Mouse (Mus musculus) limb, embryonic 10.5 days (tissue): ENCODE data around the gene Foxr1. TPM values are rescaled to one million over a fixed set of nuclear protein-coding genes. Genes with fewer than 3 reads are reported as not detected.

Experiments
- DNase-seq: peaks from one replicate; pipeline ENCODE4 v3.0.0-alpha.2; 2017; ENCODE audit warnings: low spot score
- H3K27ac ChIP-seq: fragments of 300-500 bp; sonication (generic); 2 replicates; pipeline ENCODE4 v1.5.1; 2016; ENCODE audit warnings: mild to moderate bottlenecking
- H3K27me3 ChIP-seq: fragments of 300-500 bp; sonication (generic); 2 replicates; pipeline ENCODE4 v1.6.1; 2016; ENCODE audit warnings: low read depth, mild to moderate bottlenecking; ENCODE audit not compliant: poor library complexity, severe bottlenecking
- H3K36me3 ChIP-seq: fragments of 300-500 bp; sonication (generic); 2 replicates; pipeline ENCODE4 v1.6.1; 2016; ENCODE audit warnings: mild to moderate bottlenecking, moderate library complexity
- H3K4me1 ChIP-seq: fragments of 300-500 bp; sonication (generic); 2 replicates; pipeline ENCODE4 v1.6.1; 2016
- H3K4me3 ChIP-seq: fragments of 300-500 bp; sonication (generic); 2 replicates; pipeline ENCODE4 v1.5.1; 2016; ENCODE audit warnings: mild to moderate bottlenecking, moderate library complexity
- H3K9me3 ChIP-seq: fragments of 300-500 bp; sonication (generic); replicated peaks from 2 replicates; pipeline ENCODE4 v1.6.1; 2016; ENCODE audit warnings: mild to moderate bottlenecking
- WGBS: fragments of 180-500 bp; shearing (Covaris S2); methylation state at CpG from one replicate; pipeline ENCODE4 v1.1.7; 2016; 5-methylcytosine and 5-hydroxymethylcytosine counted together
- microRNA-seq: library from miRNA; unstranded; fragments of <30 nt; microRNA quantifications from one replicate; pipeline ENCODE4, GENCODE M21; 2017
- polyA plus RNA-seq: library from polyadenylated mRNA; unstranded; fragments of >200 nt; fragmentation: Nextera tagmentation; extraction: Ambion mirVana; gene quantifications from 2 replicates; pipeline ENCODE4 v1.2.1, GENCODE M21; 2016

The Foxr1 gene
- polyA plus RNA-seq, 1 experiment from 2014 or later = not detected

- peaks cover 12% of the 10 kb centered on the region; the same call in 1 of the 2 replicates for H3K27me3 ChIP-seq
- no peak overlapping the region for H3K4me3 ChIP-seq
- H3K4me1 ChIP-seq = peaks cover 22% of the 10 kb centered on the region
- peaks cover 70% of the 10 kb centered on the region for H3K36me3 ChIP-seq
- H3K9me3 ChIP-seq = no peaks in the 10 kb centered on the region
- no peak for DNase-seq
- no peak overlapping the region for H3K27ac ChIP-seq
- 93% methylated on average over 4 of the region's 4 CpGs for WGBS
These were observed 39.9 kb downstream of the Foxr1 start for GRCm38 (mm10) chr9:44401081-44401480.

- Histone ChIP-seq H3K4me1 (peaks cover 21% of the 10 kb centered on the region), H3K27ac (no peak overlapping the region), H3K36me3 (peaks cover 61% of the 10 kb centered on the region), H3K4me3 (no peak overlapping the region), H3K27me3 (peaks cover 12% of the 10 kb centered on the region; the same call in 1 of the 2 replicates), H3K9me3 (no peaks in the 10 kb centered on the region)
- 92% methylated on average over 6 of the region's 6 CpGs for WGBS
- DNase-seq = no peak
These were observed 41.2 kb downstream of the Foxr1 start for GRCm38 (mm10) chr9:44399795-44400114.

- H3K36me3 ChIP-seq = peaks cover 56% of the 10 kb centered on the region
- no peak overlapping the region for H3K27ac ChIP-seq
- H3K9me3 ChIP-seq = no peaks in the 10 kb centered on the region
- peaks cover 12% of the 10 kb centered on the region; the same call in 1 of the 2 replicates for H3K27me3 ChIP-seq
- DNase-seq = no peak
- no peak overlapping the region for H3K4me3 ChIP-seq
- peaks cover 21% of the 10 kb centered on the region for H3K4me1 ChIP-seq
- 86% methylated on average over 13 of the region's 13 CpGs for WGBS
These were observed 41.7 kb downstream of the Foxr1 start for GRCm38 (mm10) chr9:44399114-44399794.

GRCm38 (mm10) chr9:44398551-44398950 lies 42.4 kb downstream of the Foxr1 start:
- Histone ChIP-seq H3K36me3 (peaks cover 49% of the 10 kb centered on the region), H3K27me3 (peaks cover 12% of the 10 kb centered on the region; the same call in 1 of the 2 replicates), H3K4me1 (peaks cover 21% of the 10 kb centered on the region), H3K9me3 (no peaks in the 10 kb centered on the region), H3K4me3 (no peak overlapping the region), H3K27ac (no peak overlapping the region)
- DNase-seq = no peak
- WGBS = 80% methylated on average over 9 of the region's 9 CpGs

- Histone ChIP-seq H3K4me1 (peaks cover 21% of the 10 kb centered on the region), H3K9me3 (no peaks in the 10 kb centered on the region), H3K27me3 (peaks cover 12% of the 10 kb centered on the region; the same call in 1 of the 2 replicates), H3K36me3 (peaks cover 45% of the 10 kb centered on the region), H3K27ac (no peak overlapping the region), H3K4me3 (peak overlapping the region; percentile 84)
- DNase-seq = no peak
- 21% methylated on average over 4 of the region's 4 CpGs for WGBS
These were observed 42.8 kb downstream of the Foxr1 start for GRCm38 (mm10) chr9:44398087-44398486.

GRCm38 (mm10) chr9:44396684-44397411 lies 44.1 kb downstream of the Foxr1 start, which contains the start of gene Slc37a4:
Slc37a4 (plus strand) TSS chr9:44396852.
- WGBS = under 1% methylated on average over 43 of the region's 43 CpGs

GRCm38 (mm10) chr9:44391466-44391865 lies 49.5 kb downstream of the Foxr1 start:
- H3K36me3 ChIP-seq = peaks cover 65% of the 10 kb centered on the region

More at GRCm38 (mm10) chr9:44396684-44397411, 44.1 kb downstream of the Foxr1 start, which contains the start of gene Slc37a4:
- Histone ChIP-seq H3K4me3 (peak within 1 kb of the TSS; percentile 84), H3K9me3 (no peaks in the 10 kb centered on the region), H3K27me3 (peaks cover 12% of the 10 kb centered on the region; the same call in 1 of the 2 replicates), H3K4me1 (peaks cover 21% of the 10 kb centered on the region), H3K36me3 (peaks cover 44% of the 10 kb centered on the region), H3K27ac (peak within 1 kb of the TSS; percentile 86)
- peak; percentile 85 for DNase-seq

GRCm38 (mm10) chr9:44389273-44389672 lies 51.7 kb downstream of the Foxr1 start:
- H3K36me3 ChIP-seq = peaks cover 87% of the 10 kb centered on the region
- H3K27ac ChIP-seq = no peak overlapping the region
- no peak overlapping the region for H3K4me3 ChIP-seq
- peak; percentile 56 for DNase-seq
- WGBS = 67% methylated on average over 8 of the region's 8 CpGs
- no peaks in the 10 kb centered on the region for H3K4me1 ChIP-seq
- H3K27me3 ChIP-seq = no peaks in the 10 kb centered on the region
- no peaks in the 10 kb centered on the region for H3K9me3 ChIP-seq

More at GRCm38 (mm10) chr9:44391466-44391865, 49.5 kb downstream of the Foxr1 start:
- Histone ChIP-seq H3K4me1 (no peaks in the 10 kb centered on the region), H3K4me3 (no peak overlapping the region), H3K27me3 (no peaks in the 10 kb centered on the region), H3K9me3 (no peaks in the 10 kb centered on the region), H3K27ac (no peak overlapping the region)
- 47% methylated on average over 4 of the region's 4 CpGs for WGBS
- peak; percentile 75 for DNase-seq

- no peak overlapping the region for H3K27ac ChIP-seq
- no peaks in the 10 kb centered on the region for H3K4me1 ChIP-seq
- H3K27me3 ChIP-seq = no peaks in the 10 kb centered on the region
- H3K9me3 ChIP-seq = no peaks in the 10 kb centered on the region
- DNase-seq = no peak
- peaks cover 99% of the 10 kb centered on the region for H3K36me3 ChIP-seq
- WGBS = 82% methylated on average over 3 of the region's 3 CpGs
- H3K4me3 ChIP-seq = no peak overlapping the region
These were observed 53.7 kb downstream of the Foxr1 start for GRCm38 (mm10) chr9:44387221-44387620.

GRCm38 (mm10) chr9:44384596-44384995 lies 56.3 kb downstream of the Foxr1 start:
- H3K27me3 ChIP-seq = no peaks in the 10 kb centered on the region
- 92% methylated on average over 13 of the region's 13 CpGs for WGBS
- peaks cover 93% of the 10 kb centered on the region for H3K36me3 ChIP-seq
- H3K9me3 ChIP-seq = no peaks in the 10 kb centered on the region
- no peak for DNase-seq
- H3K27ac ChIP-seq = no peak overlapping the region
- no peak overlapping the region for H3K4me3 ChIP-seq
- peaks cover 16% of the 10 kb centered on the region for H3K4me1 ChIP-seq

Small RNA genes lying within 50 kb of the gene (microRNA-seq; reads per million reads assigned to microRNA genes)
- gene Mir7085 = not detected

Other genes with a start within 250 kb of the Foxr1 start
- gene Cbl, start 207.1 kb downstream of the Foxr1 start, polyA plus RNA-seq = 19.6 and 23.9 TPM in 2 replicates
- gene Ccdc153, start 200.5 kb downstream of the Foxr1 start, polyA plus RNA-seq = not detected in 2 replicates
- 0.13 TPM in 1 of 2 replicates, not detected in the other for gene Pdzd3, start 189.7 kb downstream of the Foxr1 start, polyA plus RNA-seq
- 2.1 and 3.3 TPM in 2 replicates for gene Nlrx1, start 172.5 kb downstream of the Foxr1 start, polyA plus RNA-seq
- gene Abcg4, start 152.5 kb downstream of the Foxr1 start, polyA plus RNA-seq = 1.9 and 4.6 TPM in 2 replicates
- 28.2 and 30.4 TPM in 2 replicates for gene Hinfp, start 135.5 kb downstream of the Foxr1 start, polyA plus RNA-seq
- 6.9 and 9.9 TPM in 2 replicates for gene C2cd2l, start 120.9 kb downstream of the Foxr1 start, polyA plus RNA-seq
- gene Dpagt1, start 115.1 kb downstream of the Foxr1 start, polyA plus RNA-seq = 45.3 and 46.9 TPM in 2 replicates
- gene H2afx, start 106.4 kb downstream of the Foxr1 start, polyA plus RNA-seq = 515 and 551 TPM in 2 replicates
- gene Hmbs, start 96.9 kb downstream of the Foxr1 start, polyA plus RNA-seq = 174 and 195 TPM in 2 replicates
- 29.3 and 32.2 TPM in 2 replicates for gene Vps11, start 79.5 kb downstream of the Foxr1 start, polyA plus RNA-seq
- gene Hyou1, start 61.6 kb downstream of the Foxr1 start, polyA plus RNA-seq = 41.3 and 43.4 TPM in 2 replicates
- gene Slc37a4, start 44.3 kb downstream of the Foxr1 start, polyA plus RNA-seq = 8.4 and 9.7 TPM in 2 replicates
- 2,001 and 2,302 TPM in 2 replicates for gene Rps25, start 34.0 kb downstream of the Foxr1 start, polyA plus RNA-seq
- 158 and 166 TPM in 2 replicates for gene Trappc4, start 33.5 kb downstream of the Foxr1 start, polyA plus RNA-seq
- gene Ccdc84, start 22.6 kb downstream of the Foxr1 start, polyA plus RNA-seq = 23.1 and 24.3 TPM in 2 replicates
- gene Upk2, start 13.8 kb upstream of the Foxr1 start, polyA plus RNA-seq = 0.36 TPM in 1 of 2 replicates, not detected in the other
- 9.0 and 12.1 TPM in 2 replicates for gene Bcl9l, start 41.7 kb upstream of the Foxr1 start, polyA plus RNA-seq
- gene Cxcr5, start 120.7 kb upstream of the Foxr1 start, polyA plus RNA-seq = not detected in 2 replicates
- 17.2 and 23.3 TPM in 2 replicates for gene Ddx6, start 163.8 kb upstream of the Foxr1 start, polyA plus RNA-seq
- not detected in 2 replicates for gene Treh, start 232.1 kb upstream of the Foxr1 start, polyA plus RNA-seq